Mouse (Mus musculus): ENCODE results near the gene Serpina3i.
A peak's percentile ranks its signal among the peaks of the same experiment; 100 is the strongest.
"Not testable (repeated sequence)": the region's sequence is repeated elsewhere in the genome, so short reads cannot be mapped to it uniquely, and the experiment has no call there.

Gene Serpina3i

DNA sequence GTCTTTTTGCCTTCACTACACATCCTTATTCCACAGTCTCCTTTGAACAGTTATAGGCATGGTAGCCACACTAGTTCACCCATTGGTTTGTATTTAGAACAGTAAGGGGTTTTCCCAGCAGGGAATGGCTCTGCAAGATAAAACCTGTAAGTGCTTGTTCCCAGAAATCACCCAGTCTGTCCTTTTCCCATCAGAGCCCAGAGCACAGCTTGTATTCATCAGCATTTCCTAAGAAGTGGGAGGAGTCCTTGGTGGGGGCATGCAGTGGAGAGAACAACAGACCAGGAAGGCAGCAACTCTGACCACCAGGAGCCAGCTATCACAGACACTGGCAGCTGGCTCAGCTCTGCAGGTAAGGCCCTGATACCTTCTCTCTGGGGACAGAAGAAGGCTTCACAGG is at the start of gene Serpina3i:
Gene Serpina3i (plus strand): TSS at position 260 of the 400 bp plus-strand sequence.
- DNase-seq: no peak

DNA sequence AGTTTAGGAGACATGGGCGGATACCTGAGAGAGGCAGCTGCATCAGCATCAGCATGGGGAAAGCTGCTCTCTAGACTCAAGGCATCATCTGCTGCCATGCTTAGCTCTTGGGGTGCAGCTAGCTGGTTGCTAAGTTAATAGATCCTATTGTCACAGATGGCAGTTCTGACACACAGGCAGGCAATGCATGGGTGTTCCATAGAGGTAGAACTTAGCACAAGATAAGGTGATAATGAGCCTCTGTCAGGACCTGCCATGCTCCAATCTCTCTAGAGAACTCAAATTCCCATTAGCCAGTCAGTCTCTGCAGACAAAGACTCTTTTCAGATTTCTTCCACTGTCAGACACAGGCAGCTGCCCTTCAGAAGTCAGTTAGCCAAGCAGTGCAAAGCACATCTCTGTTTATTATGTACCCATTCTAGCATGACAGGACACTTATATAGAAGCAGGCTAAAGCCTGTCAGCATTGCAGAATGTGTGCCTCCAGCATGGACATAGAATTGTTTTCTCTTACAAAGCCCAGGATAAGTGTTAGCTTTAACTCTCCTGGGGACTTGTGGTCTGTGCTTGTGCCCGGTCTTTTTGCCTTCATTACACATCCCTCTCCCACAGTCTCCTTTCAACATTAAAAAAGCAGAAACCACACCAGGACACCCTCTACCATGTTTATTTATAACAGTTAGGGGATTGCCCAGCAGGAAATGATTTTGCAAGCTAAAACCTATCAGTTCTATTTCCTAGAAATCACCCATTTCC is 49.1 kb upstream of the Serpina3i start:
- no peak for DNase-seq

DNA sequence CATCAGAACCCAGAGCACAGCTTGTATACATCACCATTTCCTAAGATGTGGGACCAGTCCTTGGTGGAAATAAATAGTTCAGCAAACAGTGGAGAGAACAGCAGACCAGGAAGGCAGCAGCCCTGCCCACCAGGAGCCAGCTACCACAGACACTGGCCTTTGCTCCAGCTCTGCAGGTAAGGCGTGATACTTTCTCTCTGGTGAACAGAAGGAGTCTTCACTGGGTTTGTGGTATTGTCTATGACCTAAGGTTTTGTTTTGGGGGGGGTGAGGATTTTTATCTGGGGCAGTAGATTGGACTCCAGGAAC is 48.5 kb upstream of the Serpina3i start, which contains the start of gene Serpina3f:
Gene Serpina3f (plus strand): TSS at position 100 of the 309 bp plus-strand sequence.
- DNase-seq: no peak

DNA sequence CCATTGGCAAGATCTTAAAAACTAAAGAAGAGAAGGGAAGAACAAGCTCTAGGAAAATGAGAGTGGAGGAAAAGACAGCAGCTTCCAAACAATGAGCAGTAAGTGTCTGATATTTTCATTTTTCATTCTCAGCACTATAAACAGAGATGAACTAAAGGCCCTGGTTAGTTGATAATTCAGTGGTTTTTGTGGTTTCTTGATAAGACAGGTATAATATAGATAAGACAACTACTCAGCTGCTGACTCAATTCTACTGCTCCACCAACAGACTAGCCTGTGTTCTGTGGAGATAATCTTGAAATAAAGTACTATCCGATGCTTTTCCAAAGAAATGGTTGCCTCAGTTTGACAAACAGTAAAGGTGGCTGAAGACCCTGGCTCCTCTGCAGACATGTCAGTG is 47.7 kb upstream of the Serpina3i start:
- DNase-seq: no peak

DNA sequence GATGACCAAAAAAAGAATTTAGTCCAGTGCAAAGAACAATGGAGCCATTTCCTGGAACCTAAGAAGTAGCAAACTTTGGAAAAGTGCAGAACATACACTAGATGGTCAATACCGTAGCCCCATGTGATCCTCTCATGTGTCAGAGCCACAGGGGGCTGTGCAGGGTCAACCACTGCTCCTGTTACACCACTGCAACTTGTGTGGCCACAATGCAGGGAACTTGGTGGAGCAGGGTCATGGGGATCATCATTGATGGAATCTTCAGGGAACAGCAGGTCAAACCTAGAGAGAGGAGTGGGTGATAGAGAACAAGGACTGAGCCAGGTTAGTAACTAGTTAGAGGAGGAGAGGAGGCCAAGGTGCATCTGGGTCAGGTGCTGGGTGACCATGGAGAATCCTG is 41.3 kb upstream of the Serpina3i start:
- no peak for DNase-seq

DNA sequence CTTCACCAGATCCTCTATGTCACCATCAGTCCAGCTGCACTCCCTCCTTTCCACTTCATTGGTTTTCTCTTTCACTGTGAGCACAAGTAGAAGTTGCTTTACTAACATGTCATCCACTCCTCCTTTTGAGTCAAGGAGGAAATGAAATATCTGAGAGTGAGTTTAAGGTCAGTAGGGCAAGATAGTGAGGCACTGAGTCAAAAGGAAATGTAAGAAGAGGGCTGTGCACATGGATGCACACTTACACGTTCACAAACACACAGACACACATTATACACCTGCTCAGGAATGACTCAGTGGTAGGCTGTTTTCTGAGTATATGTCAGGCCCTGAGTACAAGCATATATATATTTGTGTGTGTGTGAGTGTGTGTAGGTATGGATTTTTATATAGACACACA is 39.2 kb upstream of the Serpina3i start:
- no peak for DNase-seq

DNA sequence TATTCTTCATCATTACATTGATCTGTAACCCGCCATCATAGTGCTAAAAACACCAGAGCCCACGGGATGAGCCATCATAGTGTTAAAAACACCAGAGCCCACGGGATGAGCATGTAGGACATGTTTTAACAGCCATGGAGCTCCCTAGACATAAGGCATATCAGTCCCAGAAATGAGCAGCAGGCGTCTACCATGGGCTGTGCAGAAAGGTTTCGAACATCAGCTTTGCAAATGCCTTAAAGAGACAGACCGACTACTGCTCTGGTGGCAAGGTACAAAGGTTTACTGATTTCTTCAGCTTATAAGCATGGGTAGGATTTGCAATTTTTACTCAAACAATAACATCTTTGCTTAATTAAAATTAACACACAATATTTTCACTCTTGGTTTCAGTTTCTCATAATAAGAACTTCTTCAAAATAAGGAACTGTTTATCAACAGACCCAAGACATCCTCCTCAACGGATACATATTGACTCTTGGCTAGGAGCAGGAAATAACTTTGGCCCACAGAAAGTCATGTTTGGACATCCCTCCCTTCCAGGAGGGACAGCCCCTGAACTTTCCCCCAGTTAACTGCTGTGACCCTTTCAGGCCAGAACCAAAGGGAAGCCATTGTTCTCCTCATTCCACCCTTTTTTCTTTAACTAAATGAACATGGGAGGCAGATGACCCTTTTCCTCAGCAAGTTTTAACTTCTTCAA is 38.2 kb upstream of the Serpina3i start:
- DNase-seq: no peak

DNA sequence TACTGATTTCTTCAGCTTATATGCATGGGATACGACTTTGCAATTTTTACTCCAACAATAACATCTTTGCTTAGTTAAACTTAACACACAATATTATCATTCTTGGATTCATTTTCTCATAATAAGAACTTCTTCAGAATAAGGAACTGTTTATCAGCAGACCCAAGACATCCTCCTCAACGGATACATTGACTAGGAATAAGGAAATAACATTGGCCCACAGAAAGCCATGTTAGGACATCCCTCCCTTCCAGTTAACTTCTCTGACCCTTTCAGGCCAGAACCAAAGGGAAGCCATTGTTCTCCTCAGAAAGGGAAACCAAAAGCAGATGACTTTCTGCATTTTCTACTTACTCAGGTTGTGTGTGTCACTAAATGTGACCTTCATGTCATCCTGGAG is 32.2 kb upstream of the Serpina3i start:
- no peak for DNase-seq

DNA sequence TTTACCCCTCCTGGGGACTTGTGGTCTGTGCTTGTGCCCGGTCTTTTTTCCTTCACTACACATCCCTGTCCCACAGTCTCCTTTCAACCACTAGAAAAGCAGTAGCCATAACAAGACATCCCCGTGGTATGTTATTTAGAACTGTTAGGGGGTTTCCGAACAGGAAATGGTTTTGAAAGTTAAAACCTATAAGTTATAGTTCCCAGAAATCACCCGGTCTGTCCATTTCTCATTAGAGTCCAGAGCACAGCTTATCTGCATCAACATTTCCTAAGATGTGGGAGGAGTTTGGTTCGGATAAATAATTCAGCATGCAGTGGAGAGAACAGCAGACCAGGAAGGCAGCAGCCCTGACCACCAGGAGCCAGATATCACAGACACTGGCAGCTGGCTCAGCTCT is 27.0 kb upstream of the Serpina3i start, which contains the start of gene Serpina3g:
Gene Serpina3g (plus strand): TSS at position 331 of the 400 bp plus-strand sequence.
- DNase-seq: no peak

DNA sequence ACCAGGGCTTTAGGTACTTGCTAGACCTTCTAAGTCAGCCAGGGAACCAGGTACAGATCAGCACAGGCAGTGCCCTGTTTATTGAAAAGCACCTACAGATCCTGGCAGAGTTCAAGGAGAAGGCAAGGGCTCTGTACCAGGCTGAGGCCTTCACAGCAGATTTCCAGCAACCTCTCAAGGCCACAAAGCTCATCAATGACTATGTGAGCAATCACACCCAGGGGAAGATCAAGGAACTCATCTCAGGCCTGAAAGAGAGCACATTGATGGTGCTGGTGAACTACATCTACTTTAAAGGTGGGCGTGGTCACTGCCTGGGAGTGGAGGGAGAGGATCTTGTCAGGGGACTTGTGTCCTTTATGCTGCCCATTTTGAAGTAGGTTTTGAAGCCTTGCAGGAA is 24.9 kb upstream of the Serpina3i start:
- DNase-seq: not testable (repeated sequence)

DNA sequence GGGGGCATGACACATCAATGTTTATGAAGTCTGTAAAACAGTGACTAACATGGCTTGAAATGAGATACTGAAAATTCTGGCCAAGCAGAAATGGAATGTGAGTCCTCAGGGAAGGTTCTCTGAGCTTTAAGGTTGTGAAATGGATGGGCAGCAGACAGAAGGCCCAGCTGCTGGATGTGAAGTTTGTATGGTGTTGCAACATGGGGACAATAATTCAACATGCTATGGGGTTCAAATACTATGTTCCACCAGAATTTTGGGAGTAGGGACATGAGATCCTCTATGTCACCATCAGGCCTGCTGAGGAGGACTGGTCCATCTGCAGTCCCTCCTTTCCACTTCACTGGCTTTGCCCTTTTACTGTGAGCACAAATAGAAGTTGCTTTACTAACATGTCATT is 19.6 kb upstream of the Serpina3i start:
- DNase-seq: no peak

DNA sequence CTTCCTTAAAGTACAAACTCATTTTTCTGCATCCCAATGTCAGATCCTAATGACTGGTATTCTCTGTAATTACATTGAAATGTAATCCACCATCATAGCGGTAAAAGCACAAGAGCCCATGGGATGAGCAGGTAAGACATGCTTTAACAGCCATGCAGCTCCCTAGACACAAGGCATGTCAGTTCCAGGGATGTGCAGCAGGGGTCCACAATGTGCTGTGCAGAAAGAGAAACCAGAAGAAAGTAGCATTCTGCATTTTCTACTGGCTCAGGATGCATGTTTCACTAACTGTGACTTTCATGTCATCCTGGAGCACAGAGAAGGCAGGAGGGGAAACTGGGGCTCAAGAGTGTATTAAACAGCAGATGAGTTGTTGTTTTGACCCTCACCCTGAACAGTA is 17.8 kb upstream of the Serpina3i start:
- peak; percentile 56 for DNase-seq

DNA sequence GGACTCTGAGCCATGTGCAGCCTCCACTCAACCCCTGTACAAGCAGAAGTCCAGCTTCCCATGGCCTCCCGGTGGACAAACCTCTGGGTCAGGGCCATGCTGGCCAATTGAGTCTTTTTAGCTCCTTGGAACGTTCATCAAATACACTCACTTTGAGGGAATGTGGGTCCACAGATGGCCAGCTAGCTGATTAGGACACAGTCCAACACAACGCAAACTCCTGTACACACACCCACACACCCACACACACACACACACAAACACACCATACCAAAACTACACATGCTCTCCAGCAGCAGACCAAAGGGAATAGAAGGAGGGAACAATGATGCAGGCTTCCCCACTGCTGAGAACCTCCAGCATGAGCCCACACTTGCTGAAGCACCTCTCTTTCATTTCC is 17.3 kb upstream of the Serpina3i start:
- DNase-seq: peak; percentile 9

DNA sequence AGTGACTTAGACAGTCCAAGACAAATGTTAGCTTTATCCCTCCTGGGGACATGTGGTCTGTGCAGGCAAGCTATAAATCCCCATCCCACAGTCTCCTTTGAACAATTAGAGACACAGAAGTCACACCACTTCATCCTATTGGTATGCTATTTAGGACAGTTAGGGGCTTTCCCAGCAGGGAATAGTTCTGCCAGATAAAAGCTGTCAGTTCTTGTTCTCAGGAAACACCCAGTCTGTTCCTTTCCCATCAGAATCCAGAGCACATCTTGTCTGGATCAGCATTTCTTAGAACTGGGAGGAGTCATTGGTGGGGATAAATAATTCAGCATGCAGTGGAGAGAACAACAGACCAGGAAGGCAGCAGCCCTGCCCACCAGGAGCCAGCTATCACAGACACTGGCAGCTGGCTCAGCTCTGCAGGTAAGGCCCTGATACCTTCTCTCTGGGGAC is 15.3 kb upstream of the Serpina3i start:
- DNase-seq: no peak

DNA sequence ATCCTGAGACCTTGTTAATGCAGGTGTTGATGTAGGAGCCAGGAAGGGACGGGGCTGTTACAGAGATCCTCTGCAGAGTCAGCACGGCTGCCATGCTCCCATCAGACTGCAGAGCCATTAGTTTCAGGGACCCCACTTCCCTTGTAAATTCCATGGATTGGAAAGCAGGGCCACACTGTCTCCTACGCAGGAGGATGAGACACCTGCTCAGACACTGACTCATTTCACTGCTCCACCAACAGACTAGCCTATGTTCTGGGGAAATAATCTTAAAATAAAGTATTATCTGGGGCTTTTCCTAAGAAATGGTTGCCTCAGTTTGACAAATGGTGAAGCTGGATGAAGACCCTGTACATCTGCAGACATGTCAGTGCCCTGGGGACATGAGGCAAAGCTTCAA is 14.7 kb upstream of the Serpina3i start:
- DNase-seq: no peak

DNA sequence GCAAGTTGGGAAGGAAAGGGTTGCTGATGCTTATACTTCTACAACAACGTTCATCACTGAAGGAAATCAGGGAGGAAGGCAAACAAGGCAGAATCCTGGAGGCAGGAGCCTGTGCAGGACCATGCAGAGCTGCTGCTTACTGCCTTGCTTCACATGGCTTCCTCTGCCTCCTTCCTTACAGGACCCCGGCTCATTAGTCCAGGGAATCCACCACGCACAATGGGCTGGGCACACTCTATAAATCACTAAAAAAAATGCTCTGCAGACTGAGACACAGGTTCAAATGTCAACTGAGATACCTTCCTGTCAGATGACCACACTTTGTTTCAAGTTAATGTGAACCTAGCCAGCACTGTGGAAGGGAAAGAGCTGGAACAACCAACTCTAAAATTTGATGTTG is 1.9 kb upstream of the Serpina3i start:
- no peak for DNase-seq

DNA sequence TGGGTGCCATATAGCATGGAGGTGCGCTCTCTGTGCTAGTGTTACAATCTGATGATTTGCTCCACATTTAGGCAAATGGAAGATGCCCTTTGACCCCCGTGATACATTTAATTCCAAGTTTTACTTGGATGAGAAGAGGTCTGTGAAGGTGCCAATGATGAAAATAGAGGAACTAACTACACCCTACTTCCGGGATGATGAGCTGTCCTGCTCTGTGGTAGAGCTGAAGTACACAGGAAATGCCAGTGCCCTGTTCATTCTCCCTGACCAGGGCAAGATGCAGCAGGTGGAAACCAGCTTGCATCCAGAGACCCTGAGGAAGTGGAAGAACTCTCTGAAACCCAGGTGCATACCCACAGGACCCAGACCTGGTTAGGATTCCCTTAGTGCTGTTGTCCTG is 3.5 kb downstream of the Serpina3i start:
- no peak for DNase-seq

DNA sequence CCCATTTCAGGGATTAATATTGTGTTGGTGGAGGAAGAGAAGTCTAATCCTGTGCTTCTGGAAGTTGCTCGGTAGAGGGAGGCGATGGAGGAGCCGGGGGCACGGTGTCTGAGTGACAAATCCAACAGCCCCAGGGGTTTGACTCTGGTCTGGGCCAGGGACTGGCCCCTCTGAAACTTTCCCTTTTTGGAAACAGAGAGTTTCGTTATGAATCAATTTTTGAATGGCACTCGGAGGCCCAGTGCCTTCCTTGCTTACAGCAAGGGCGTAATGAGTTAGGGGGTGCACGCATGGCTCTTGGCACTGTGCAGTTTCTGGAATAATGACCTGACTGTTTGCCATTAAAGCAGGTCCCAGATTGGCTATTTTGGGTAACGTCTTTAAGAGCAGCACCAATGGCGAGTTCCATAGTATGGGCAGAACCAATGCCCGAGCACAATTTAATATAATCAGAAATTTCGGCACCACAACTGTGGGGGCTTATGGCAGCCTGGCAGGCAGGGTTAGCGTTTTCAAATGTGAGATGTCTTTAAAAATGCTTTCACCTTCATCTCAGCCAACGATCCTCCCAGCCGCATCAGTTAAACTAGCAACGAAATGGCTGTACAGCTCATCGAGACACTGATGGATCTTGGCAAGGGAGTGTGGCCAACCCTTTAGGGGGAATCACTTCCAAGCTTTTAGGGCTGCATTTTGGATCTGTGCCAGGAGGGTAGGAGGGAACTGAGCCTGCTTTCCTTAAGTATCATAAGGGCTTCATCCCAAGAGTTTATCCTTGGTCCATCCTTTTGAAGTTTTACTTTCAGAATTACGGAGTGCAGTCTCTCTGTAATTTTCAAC is 15.5 kb downstream of the Serpina3i start:
- DNase-seq: no peak

DNA sequence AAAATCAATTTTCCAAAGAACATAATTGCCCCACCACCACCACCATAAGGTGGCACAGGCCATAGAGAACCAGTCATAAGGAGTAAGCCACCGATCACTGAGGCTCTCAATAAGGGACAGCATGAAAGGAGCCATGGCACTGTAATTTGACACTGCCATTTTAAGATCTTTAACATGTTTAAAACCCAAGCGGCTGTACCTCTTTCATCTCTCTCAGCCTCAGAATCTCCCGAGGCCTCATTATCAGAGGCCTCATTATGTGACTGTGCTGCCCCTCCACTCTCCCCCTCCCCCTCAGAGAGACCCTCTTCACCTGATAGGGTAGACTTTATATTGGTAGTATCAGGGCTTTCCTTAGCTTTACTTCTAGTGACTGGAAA is 16.1 kb downstream of the Serpina3i start:
- DNase-seq: no peak

DNA sequence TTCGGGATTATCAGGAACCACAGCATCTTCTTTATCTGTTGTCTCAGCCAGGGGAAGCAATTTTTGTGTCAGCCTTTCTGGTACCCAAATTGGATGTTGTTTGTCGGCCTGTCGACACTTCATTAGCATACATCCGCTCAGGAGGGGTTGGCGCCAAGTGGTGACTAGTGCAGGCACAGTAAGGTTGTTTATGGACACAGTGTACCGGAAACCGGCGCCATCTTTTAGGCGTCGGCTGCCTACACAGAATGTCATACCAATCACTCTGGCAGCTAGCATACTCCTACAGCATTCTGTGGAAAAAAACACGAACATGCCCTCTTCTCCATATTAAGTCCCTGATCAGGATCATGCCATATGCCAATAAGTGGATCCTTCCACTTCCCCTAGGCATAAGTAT is 20.5 kb downstream of the Serpina3i start:
- no peak for DNase-seq

DNA sequence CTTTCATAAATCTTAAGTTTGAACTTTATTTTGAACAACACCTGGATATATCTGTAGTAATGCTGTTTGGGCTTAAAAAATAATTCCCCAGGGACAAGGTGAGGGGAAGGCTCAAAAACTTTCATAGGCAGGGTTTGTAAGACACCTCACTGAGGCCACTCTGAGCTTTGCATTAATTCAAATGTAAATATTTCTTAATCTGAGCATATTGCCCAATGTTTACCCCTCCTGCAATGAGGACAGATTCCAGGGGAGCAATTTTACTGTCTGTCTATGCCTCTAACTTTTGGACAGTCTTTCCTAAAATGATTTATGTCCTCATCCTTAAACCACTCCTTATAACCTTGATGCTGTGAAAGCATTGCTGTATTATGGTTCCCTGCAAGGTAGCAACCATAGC is 25.4 kb downstream of the Serpina3i start:
- DNase-seq: no peak

DNA sequence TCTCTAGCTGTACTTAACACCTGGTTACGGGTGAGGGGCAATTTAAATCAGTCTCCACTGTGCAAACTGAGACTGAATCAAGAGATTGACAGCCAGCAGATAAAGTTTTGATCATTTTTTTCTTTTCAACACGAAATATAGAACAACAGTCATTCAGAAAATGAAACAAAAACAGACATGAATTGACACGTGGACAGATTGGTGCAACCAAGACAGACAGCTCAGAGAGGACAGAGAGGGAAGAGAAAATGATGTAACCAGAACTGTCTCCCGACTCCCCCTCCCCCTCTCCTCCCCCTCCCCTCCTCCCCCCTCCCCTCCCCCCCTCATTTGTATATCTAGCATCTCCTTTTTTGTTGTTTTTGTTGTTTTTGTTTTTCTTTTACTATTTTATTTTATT is 26.9 kb downstream of the Serpina3i start:
- DNase-seq: no peak

DNA sequence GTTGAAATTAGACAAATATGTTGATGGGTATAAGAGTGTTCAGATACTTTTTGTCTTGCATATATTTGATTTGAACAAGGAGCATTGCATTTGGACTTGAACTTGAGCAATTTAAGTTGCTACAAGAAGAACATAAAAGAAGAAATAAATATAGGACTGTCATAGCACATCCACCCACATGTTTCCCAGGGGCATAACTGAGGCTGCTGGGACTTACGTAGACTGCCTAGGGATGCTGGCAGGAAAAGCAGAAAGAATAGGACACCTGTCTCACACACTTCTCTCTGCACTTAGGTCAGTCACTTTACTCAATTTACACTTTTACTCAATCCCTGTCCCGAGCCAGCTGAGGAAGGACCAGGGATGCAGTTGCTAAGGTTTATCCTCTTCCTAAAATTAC is 31.0 kb downstream of the Serpina3i start:
- DNase-seq: no peak

DNA sequence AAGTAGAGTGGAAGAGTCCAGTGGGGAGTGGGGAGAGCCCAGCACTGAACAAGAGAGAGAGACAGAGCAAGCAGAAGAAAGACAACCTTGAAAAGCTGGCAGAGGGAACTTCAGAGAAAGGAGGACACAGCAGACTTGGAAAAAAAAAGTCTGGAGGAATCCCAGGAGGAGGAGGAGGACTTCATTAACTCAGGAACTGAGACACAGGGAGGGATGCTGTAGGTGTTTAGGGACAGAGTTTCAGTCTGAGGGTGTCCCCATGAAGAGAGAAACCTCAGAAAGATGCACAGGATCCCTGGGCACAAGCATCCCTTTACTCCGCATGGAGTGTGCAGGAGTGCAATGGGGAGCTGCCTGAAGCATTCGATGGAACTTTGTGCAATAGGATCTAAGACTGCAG is 35.1 kb downstream of the Serpina3i start:
- no peak for DNase-seq

All from right cerebral cortex, postnatal 14 days (tissue).